ENCODE assay signal across 9 mouse cellular contexts in genomic region chr11:88539637-88540478, GRCm38 (mm10).
DNase-seq lines count a peak whose midpoint lies in the region; ATAC-seq and TF ChIP-seq lines count a peak whose summit lies in the region.
"Had no signal": no experiment of that assay in that cellular context is flagged by ENCODE, and none has a peak within 500 bp of the region (broad histone marks: within the 10 kb centered on the region; RNA-seq: fewer than 3 reads in every experiment).

No protein-coding gene starts in this region.

- no peaks in the 10 kb centered on the region for H3K27me3 ChIP-seq in heart, embryonic 12.5 days (replicated peaks)
- H3K27me3 ChIP-seq in hindbrain, embryonic 10.5 days (ENCODE audit: insufficient read depth, poor library complexity, severe bottlenecking) = no peaks in the 10 kb centered on the region
- H3K27me3 ChIP-seq in midbrain, embryonic 15.5 days (replicated peaks) = no peaks in the 10 kb centered on the region
- H3K27me3 ChIP-seq: limb, embryonic 15.5 days had no signal

- H3K9me3 ChIP-seq in heart, embryonic 12.5 days (replicated peaks) = no peaks in the 10 kb centered on the region
- no peaks in the 10 kb centered on the region for H3K9me3 ChIP-seq in hindbrain, embryonic 10.5 days
- no peaks in the 10 kb centered on the region for H3K9me3 ChIP-seq in midbrain, embryonic 15.5 days
- H3K9me3 ChIP-seq: limb, embryonic 15.5 days had no signal

- peak overlapping the region; percentile 70 for H3K27ac ChIP-seq in heart, embryonic 12.5 days (ENCODE audit: poor library complexity, severe bottlenecking)
- peak overlapping the region; percentile 89 for H3K27ac ChIP-seq in hindbrain, embryonic 10.5 days
- H3K27ac ChIP-seq in midbrain, embryonic 15.5 days = peak overlapping the region; percentile 56; the same call in 1 of the 2 replicates
- H3K27ac ChIP-seq: limb, embryonic 15.5 days had no signal

- no peak for TF ChIP-seq POLR2A in brain, embryonic 14.5 days (IDR thresholded peaks at IDR 0.05; ENCODE audit: borderline replicate concordance, extremely low read depth, insufficient read depth, insufficient read length, poor library complexity, severe bottlenecking)

- intact Hi-C loops in heart, postnatal 14 days (cut with DNase I) = no loop called here
- intact Hi-C loops in gastrocnemius, postnatal 14 days (cut with DNase I; ENCODE audit: low total_unique reads) = no loop called here

- no peak overlapping the region for H3K4me3 ChIP-seq in heart, embryonic 12.5 days
- no peak overlapping the region for H3K4me3 ChIP-seq in hindbrain, embryonic 10.5 days
- no peak overlapping the region for H3K4me3 ChIP-seq in midbrain, embryonic 15.5 days
- H3K4me3 ChIP-seq: limb, embryonic 15.5 days had no signal

- 64% methylated on average over 8 of the region's 8 CpGs for WGBS in heart, embryonic 12.5 days
- WGBS in hindbrain, embryonic 10.5 days = 68% methylated on average over 8 of the region's 8 CpGs
- 41% methylated on average over 8 of the region's 8 CpGs for WGBS in midbrain, embryonic 15.5 days

- no peak overlapping the region for H3K4me2 ChIP-seq in heart, embryonic 12.5 days
- H3K4me2 ChIP-seq in midbrain, embryonic 15.5 days = no peak overlapping the region
- H3K4me2 ChIP-seq: limb, embryonic 15.5 days had no signal

- no peak for ATAC-seq in heart, embryonic 12.5 days (ENCODE audit: insufficient number of reproducible peaks, low FRiP score)
- ATAC-seq in midbrain, embryonic 15.5 days (replicated peaks) = no peak

- H3K36me3 ChIP-seq in heart, embryonic 12.5 days = no peaks in the 10 kb centered on the region
- peaks cover 21% of the 10 kb centered on the region for H3K36me3 ChIP-seq in hindbrain, embryonic 10.5 days
- H3K36me3 ChIP-seq in midbrain, embryonic 15.5 days (replicated peaks) = no peaks in the 10 kb centered on the region
- H3K36me3 ChIP-seq: limb, embryonic 15.5 days had no signal

- DNase-seq in heart, postnatal 14 days = no peak
- DNase-seq in brain, embryonic 14.5 days (ENCODE audit: low read depth) = peak; percentile 88
- no peak for DNase-seq in hindbrain, embryonic 10.5 days (ENCODE audit: low spot score)
- no peak for DNase-seq in yolk sac, embryonic 10.5 days (ENCODE audit: low spot score)
- DNase-seq in gastrocnemius, postnatal 14 days = no peak
- no peak for DNase-seq in spleen, adult 12 weeks (ENCODE audit: low spot score)

- H3K9ac ChIP-seq in heart, embryonic 12.5 days = no peak overlapping the region
- H3K9ac ChIP-seq in midbrain, embryonic 15.5 days = no peak overlapping the region
- H3K9ac ChIP-seq: limb, embryonic 15.5 days had no signal

- TF ChIP-seq CTCF in brain, embryonic 14.5 days (IDR thresholded peaks at IDR 0.05; ENCODE audit: borderline replicate concordance, extremely low read depth, insufficient read depth, insufficient read length) = no peak

- H3K4me1 ChIP-seq in heart, embryonic 12.5 days (replicated peaks) = peaks cover 91% of the 10 kb centered on the region
- H3K4me1 ChIP-seq in hindbrain, embryonic 10.5 days (replicated peaks) = peaks cover 100% of the 10 kb centered on the region
- peaks cover 74% of the 10 kb centered on the region for H3K4me1 ChIP-seq in midbrain, embryonic 15.5 days
